Mouse (Mus musculus) cerebellum, adult 2 months (tissue): Measurements from ENCODE around the gene Fbxw13.
"Not testable (repeated sequence)": the region's sequence is repeated elsewhere in the genome, so short reads cannot be mapped to it uniquely, and the experiment has no call there.

Source experiments
- CTCF ChIP-seq: fragments of 200-500 bp; IDR thresholded peaks from 2 replicates; pipeline ENCODE4 v1.5.1; 2011; ENCODE audit warnings: low read depth, mild to moderate bottlenecking, control low read depth, low read length, moderate library complexity, borderline replicate concordance; ENCODE audit not compliant: insufficient read depth
- POLR2A ChIP-seq: fragments of 200-500 bp; IDR thresholded peaks from 2 replicates; pipeline ENCODE4 v1.6.1; 2011; ENCODE audit warnings: low read length, control low read depth, borderline replicate concordance; ENCODE audit not compliant: insufficient read depth

DNA sequence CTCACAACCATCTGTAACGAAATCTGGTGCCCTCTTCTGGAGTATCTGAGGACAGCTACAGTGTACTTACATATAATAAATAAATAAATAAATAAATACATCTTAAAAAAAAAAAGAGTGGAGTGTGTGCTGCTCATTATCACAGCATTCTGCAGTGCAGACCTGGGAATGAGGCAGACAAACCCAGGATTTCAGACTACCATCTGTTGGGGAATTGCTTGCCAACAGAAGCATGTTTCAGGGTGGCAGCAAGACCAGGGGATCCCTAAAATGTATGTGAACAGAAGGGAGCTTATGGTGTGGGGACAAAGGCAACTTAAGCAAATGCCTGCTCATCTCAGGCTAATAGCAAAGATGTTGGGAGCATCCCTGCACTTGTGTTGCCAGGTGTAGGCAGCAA is 5.6 kb upstream of the Fbxw13 start:
- TF ChIP-seq CTCF, POLR2A: not testable (repeated sequence)
